Mouse (Mus musculus): Measurements from ENCODE around the gene Plxna1. TPM values are rescaled to one million over a fixed set of nuclear protein-coding genes. Genes with fewer than 3 reads are reported as not detected.
A peak's percentile ranks its signal among the peaks of the same experiment; 100 is the strongest.

Plxna1 gene
- total RNA-seq, 2 experiments from 2014 or later: 59.4 to 74.6 TPM

- no peak for DNase-seq (ENCODE audit: low spot score in 2 of 2)
- intact Hi-C loops (cut with DNase I): loop anchor here (5.0 kb wide), 5 partner anchors 103 to 437 kb away; no protein-coding TSS in a partner anchor
These were observed 1.9 kb upstream of the Plxna1 start for GRCm38 (mm10) chr6:89364342-89364741.

- no peak for DNase-seq (ENCODE audit: low spot score in 2 of 2)
- intact Hi-C loops (cut with DNase I): loop anchor here (5.0 kb wide), 5 partner anchors 104 to 436 kb away; no protein-coding TSS in a partner anchor
These were observed 659 bp upstream of the Plxna1 start for GRCm38 (mm10) chr6:89363107-89363451.

GRCm38 (mm10) chr6:89361418-89362280 lies 771 bp downstream of the Plxna1 start:
- intact Hi-C loops (cut with DNase I): loop anchor here (1.0 to 5.0 kb wide), 6 partner anchors 106 to 434 kb away; no protein-coding TSS in a partner anchor
- no peak for DNase-seq (ENCODE audit: low spot score in 2 of 2)

- DNase-seq (ENCODE audit: low spot score in 2 of 2): no peak
- intact Hi-C loops (cut with DNase I): loop anchor here (5.0 kb wide), 5 partner anchors 106 to 434 kb away; no protein-coding TSS in a partner anchor
These were observed 1.6 kb downstream of the Plxna1 start for GRCm38 (mm10) chr6:89360709-89361417.

GRCm38 (mm10) chr6:89359771-89360708 lies 2.4 kb downstream of the Plxna1 start:
- intact Hi-C loops (cut with DNase I): loop anchor here (5.0 kb wide), 5 partner anchors 107 to 433 kb away; no protein-coding TSS in a partner anchor
- DNase-seq (ENCODE audit: low spot score in 2 of 2): no peak

- DNase-seq (ENCODE audit: low spot score in 2 of 2): no peak
- intact Hi-C loops (cut with DNase I): no loop called here
These were observed 3.2 kb downstream of the Plxna1 start for GRCm38 (mm10) chr6:89359192-89359591.

- intact Hi-C loops (cut with DNase I): no loop called here
- peak in 1 of 2 experiments; percentile 64 for DNase-seq (ENCODE audit: low spot score in 2 of 2)
These were observed 6.8 kb downstream of the Plxna1 start for GRCm38 (mm10) chr6:89355661-89356060.

GRCm38 (mm10) chr6:89354726-89355125 lies 7.7 kb downstream of the Plxna1 start:
- intact Hi-C loops (cut with DNase I): no loop called here
- DNase-seq (ENCODE audit: low spot score in 2 of 2): no peak

GRCm38 (mm10) chr6:89354076-89354475 lies 8.3 kb downstream of the Plxna1 start:
- no peak for DNase-seq (ENCODE audit: low spot score in 2 of 2)
- intact Hi-C loops (cut with DNase I): no loop called here

GRCm38 (mm10) chr6:89353101-89353500 lies 9.3 kb downstream of the Plxna1 start:
- intact Hi-C loops (cut with DNase I): no loop called here
- no peak for DNase-seq (ENCODE audit: low spot score in 2 of 2)

GRCm38 (mm10) chr6:89351441-89352137 lies 10.8 kb downstream of the Plxna1 start:
- intact Hi-C loops (cut with DNase I): no loop called here
- no peak for DNase-seq (ENCODE audit: low spot score in 2 of 2)

- intact Hi-C loops (cut with DNase I): no loop called here
These were observed 11.9 kb downstream of the Plxna1 start for GRCm38 (mm10) chr6:89350520-89350919.

GRCm38 (mm10) chr6:89350037-89350515 lies 12.3 kb downstream of the Plxna1 start:
- intact Hi-C loops (cut with DNase I): no loop called here
- DNase-seq (ENCODE audit: low spot score in 2 of 2): no peak

More at GRCm38 (mm10) chr6:89350520-89350919, 11.9 kb downstream of the Plxna1 start:
- no peak for DNase-seq (ENCODE audit: low spot score in 2 of 2)

GRCm38 (mm10) chr6:89348363-89348762 lies 14.1 kb downstream of the Plxna1 start:
- intact Hi-C loops (cut with DNase I): no loop called here
- DNase-seq (ENCODE audit: low spot score in 2 of 2): no peak

- DNase-seq (ENCODE audit: low spot score in 2 of 2): no peak
- intact Hi-C loops (cut with DNase I): no loop called here
These were observed 14.6 kb downstream of the Plxna1 start for GRCm38 (mm10) chr6:89347792-89348191.

GRCm38 (mm10) chr6:89345855-89346254 lies 16.6 kb downstream of the Plxna1 start:
- DNase-seq (ENCODE audit: low spot score in 2 of 2): no peak
- intact Hi-C loops (cut with DNase I): no loop called here

GRCm38 (mm10) chr6:89345486-89345785 lies 17.0 kb downstream of the Plxna1 start:
- intact Hi-C loops (cut with DNase I): no loop called here
- DNase-seq (ENCODE audit: low spot score in 2 of 2): peak in 1 of 2 experiments; percentile 67

- DNase-seq (ENCODE audit: low spot score in 2 of 2): no peak
- intact Hi-C loops (cut with DNase I): no loop called here
These were observed 17.6 kb downstream of the Plxna1 start for GRCm38 (mm10) chr6:89344613-89345485.

All from left cerebral cortex, postnatal 25 days (tissue).